Mouse (Mus musculus) G1E-ER4 (cell line): ENCODE data around the gene Rhbg. TPM values are rescaled to one million over a fixed set of nuclear protein-coding genes. Genes with fewer than 3 reads are reported as not detected.

Source experiments
- GATA1 ChIP-seq: IDR thresholded peaks from one replicate; pipeline ENCODE4 v1.8.0; 2012; ENCODE audit warnings: low read length, inconsistent platforms
- polyA plus RNA-seq: library from polyadenylated mRNA; stranded (reverse); fragments of >175 nt; gene quantifications from 2 replicates; pipeline ENCODE4 v1.2.3, GENCODE M21; 2012

Gene Rhbg
- polyA plus RNA-seq, 1 experiment, result not detected

- no peak for TF ChIP-seq GATA1
These were observed 40.1 kb downstream of the Rhbg start for GRCm38 (mm10) chr3:88214197-88214938.

DNA sequence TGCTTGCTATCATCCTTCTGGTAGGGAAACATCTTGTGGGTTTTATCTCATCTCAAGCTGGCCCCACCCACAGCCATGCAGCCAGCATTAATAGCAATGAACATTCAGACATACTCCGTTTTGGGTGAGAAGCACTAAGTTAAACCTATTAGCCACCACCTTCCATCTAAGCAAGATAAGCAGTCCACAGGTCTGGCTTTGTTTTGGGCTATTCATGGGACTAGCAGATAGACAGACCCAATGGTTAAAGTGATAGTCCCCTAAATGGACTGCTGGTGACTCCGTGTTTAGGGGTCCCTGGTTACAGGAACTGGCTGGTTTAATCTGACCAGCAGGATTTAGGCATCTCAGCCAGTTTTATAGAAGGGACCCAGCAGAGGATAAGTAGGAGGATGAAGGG is 41.5 kb downstream of the Rhbg start:
- no peak for TF ChIP-seq GATA1

- TF ChIP-seq GATA1, result no peak
These were observed 42.2 kb downstream of the Rhbg start for GRCm38 (mm10) chr3:88212356-88212755.

DNA sequence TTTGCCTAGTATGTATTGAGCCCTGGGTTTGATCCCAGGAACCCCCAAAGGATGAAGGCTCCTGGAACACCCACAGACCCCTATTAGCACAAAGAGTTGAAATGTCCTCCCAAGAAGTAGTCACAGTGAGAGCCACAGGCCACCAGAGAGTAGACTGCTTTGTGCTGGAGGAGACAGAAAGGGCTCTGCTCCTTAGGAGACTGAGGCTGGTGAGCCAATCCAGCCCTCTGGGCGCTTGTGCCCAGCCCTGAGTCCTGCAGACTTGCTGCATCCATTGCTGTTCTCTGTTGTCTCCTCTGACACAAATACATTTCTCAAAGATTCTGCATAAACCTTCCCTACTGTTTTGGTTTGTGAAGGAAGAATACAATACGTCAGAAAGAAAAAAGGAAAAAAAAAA is 43.6 kb downstream of the Rhbg start:
- no peak for TF ChIP-seq GATA1

- TF ChIP-seq GATA1, result no peak
These were observed 44.4 kb downstream of the Rhbg start for GRCm38 (mm10) chr3:88210121-88210520.

DNA sequence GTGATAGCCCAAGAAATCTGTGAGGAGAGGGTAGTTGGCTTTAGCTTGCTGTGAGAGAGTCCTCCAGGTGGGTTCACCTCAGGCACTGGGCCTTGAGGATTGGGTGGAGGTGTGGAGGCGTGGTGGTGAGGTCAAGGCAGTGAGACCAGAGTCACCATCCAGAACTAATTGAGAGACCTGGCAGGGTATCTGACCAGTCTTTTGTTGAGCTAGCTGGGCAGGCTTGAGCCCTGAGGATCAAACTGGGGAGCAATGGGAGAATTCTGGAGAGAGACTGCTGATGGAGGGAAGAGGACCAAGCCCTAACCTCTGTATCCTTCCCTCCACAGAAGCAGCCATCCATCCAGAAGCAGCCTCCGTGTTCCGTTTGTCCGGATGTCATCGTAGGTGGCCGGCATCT is 45.2 kb downstream of the Rhbg start:
- TF ChIP-seq GATA1, result no peak

- no peak for TF ChIP-seq GATA1
These were observed 46.2 kb downstream of the Rhbg start for GRCm38 (mm10) chr3:88208226-88208720.

GRCm38 (mm10) chr3:88207451-88208100 is 46.9 kb downstream of the Rhbg start:
- TF ChIP-seq GATA1, result no peak

DNA sequence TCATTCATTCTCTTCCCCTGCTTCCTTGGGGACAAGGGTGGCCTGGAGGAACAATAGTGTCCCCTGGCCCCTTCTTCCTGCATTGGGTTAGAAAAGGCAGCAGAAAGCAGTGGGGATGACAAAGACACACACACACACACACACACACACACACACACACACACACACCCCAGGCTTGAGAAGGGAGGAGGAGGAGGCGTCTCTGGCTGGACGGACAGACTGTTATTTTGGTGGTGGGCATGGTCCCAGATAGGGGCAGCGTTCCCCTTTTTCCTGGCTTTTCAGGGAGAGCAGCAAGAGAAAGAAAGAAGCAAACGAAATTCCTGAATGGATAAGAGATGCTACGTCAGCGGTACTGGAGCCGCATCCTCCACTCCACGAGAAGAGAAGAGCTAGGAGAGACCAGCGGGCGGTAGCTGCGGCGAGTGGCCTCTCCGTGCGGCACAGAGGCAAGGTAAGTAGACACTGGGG is 47.6 kb downstream of the Rhbg start:
- TF ChIP-seq GATA1, result no peak

DNA sequence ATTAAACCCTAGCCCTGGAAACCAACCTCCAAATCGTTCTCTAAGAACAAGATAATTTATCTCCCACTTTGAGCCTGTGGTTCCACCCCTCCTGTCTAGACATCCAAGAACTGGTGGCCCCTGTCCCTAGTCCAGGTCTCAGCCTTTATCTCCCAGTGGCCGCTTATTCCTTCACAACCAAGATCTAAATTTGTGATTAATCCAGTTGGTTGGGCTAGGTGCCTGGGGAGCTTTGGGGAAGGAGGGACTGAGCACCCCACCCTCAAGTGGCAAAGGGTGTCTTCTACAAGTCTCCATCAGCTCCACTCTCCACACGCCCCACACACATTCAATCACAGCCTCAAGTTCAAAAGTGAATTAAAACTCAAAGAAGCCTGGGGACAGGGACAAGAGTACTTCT is 48.0 kb downstream of the Rhbg start:
- TF ChIP-seq GATA1, result no peak

DNA sequence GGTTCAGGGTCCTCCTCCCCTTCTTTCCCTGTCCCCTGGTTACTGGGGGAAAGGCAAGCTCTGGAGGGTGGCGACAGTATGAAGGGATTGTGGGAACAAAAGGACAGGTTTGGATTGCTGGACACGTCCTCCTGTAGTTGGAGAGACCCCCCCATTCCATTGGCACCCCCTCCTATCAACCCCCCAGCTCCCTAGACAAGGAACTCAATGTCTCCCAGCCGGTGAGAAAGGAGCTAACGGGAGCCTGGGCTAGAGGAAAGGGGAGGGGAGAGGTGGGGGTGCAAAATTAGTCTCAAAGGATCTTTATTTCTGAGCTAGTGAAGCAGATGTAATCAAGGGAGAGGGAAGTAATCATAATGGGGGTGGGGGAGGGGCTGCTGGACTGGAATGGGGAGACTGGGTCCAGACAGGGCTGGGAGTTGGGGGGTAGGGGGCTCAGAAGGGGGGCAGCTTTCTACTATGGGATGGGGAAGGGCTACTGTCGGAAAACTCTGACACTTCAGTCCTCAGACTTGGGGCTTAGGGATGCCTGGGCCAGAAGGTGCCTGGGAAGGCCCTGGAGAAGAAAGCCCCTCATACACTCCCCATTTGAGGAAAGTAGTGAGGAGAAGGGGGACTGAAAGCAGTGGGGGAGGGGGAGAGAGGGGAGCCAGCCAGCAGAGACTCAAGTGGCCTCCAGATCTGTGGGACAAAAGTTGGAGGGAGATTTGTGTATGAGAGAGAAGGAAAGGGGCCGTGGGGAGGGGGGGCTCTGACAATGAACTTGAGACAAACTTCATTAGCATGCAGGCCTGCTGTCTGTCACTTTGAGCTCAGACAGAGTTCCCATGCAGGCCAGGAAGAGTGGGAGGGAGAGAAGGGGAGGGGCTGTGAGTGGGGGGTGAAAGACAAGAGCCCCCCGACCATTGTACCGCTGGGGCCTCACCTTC is 48.7 kb downstream of the Rhbg start:
- TF ChIP-seq GATA1, result no peak

- no peak for TF ChIP-seq GATA1
These were observed 49.3 kb downstream of the Rhbg start for GRCm38 (mm10) chr3:88205176-88205562.

GRCm38 (mm10) chr3:88204751-88205150 is 49.8 kb downstream of the Rhbg start:
- no peak for TF ChIP-seq GATA1

- TF ChIP-seq GATA1, result no peak
These were observed 50.4 kb downstream of the Rhbg start for GRCm38 (mm10) chr3:88203999-88204700.

- TF ChIP-seq GATA1, result no peak
These were observed 51.1 kb downstream of the Rhbg start for GRCm38 (mm10) chr3:88203456-88203855.
